Mouse (Mus musculus): Measurements from ENCODE around the gene Shc4. TPM values are rescaled to one million over a fixed set of nuclear protein-coding genes. Genes with fewer than 3 reads are reported as not detected.

The Shc4 gene
- polyA plus RNA-seq, 1 experiment = 0.57 TPM

DNA sequence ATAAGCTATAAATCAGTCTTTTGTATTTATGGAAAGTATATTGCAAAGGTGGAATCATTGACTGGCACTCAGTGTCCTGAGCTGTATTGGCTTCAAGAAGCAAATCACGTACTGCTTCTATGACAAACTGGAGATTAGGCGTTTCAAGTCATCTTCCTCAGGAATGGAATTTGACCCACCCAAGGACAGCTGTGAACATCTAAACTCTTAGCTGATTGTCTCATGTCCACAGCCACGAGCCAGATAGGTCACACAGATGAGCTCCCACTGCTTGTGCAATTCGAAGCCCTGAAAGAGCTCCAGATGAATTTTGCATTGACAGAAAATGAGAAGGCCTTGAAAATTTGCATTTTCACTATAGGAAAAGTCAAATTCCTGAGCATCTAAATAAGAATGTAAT, 146.3 kb downstream of the Shc4 start:
- H3K36me3 ChIP-seq (ENCODE audit: control insufficient read depth, insufficient read depth, low read length) = peaks cover 70% of the 10 kb centered on the region
- WGBS = 94% methylated on average over 4 of the region's 4 CpGs
- TF ChIP-seq POLR2A (IDR thresholded peaks at IDR 0.05; ENCODE audit: control insufficient read depth, extremely low read depth, insufficient read depth, low read length, poor library complexity) (no peak), CTCF (IDR thresholded peaks at IDR 0.05; ENCODE audit: borderline replicate concordance, control insufficient read depth, extremely low read depth, insufficient read depth, low read length, poor library complexity) (no peak)

More for the DNA sequence above, 146.3 kb downstream of the Shc4 start:
- no peaks in the 10 kb centered on the region for H3K4me1 ChIP-seq (replicated peaks; ENCODE audit: control insufficient read depth, insufficient read depth, low read length)
- DNase-seq = no peak
- H3K27me3 ChIP-seq (ENCODE audit: control insufficient read depth, insufficient read depth, low read length) = no peaks in the 10 kb centered on the region
- no peak overlapping the region for H3K27ac ChIP-seq (ENCODE audit: control insufficient read depth, insufficient read depth, low read length)
- no peak overlapping the region for H3K4me3 ChIP-seq (ENCODE audit: control insufficient read depth, insufficient read depth, low read length)

Other genes starting within 250 kb of the Shc4 start
- 0.06 and 0.08 TPM in 2 replicates for gene Gm9913, start 219.1 kb downstream of the Shc4 start, polyA plus RNA-seq (2012; rRNA removed)
- 4.4 and 4.5 TPM in 2 replicates for gene Fbn1, start 216.2 kb downstream of the Shc4 start, polyA plus RNA-seq (2012; rRNA removed)
- 4.7 and 4.8 TPM in 2 replicates for gene Cep152, start 99.0 kb downstream of the Shc4 start, polyA plus RNA-seq (2012; rRNA removed)
- 21.7 and 23.4 TPM in 2 replicates for gene Eid1, start 51.1 kb downstream of the Shc4 start, polyA plus RNA-seq (2012; rRNA removed)
- 16.8 and 20.0 TPM in 2 replicates for gene Secisbp2l, start 58.7 kb upstream of the Shc4 start, polyA plus RNA-seq (2012; rRNA removed)
- gene Galk2, start 135.0 kb upstream of the Shc4 start, polyA plus RNA-seq (2012; rRNA removed) = 18.5 and 19.0 TPM in 2 replicates
- 6.4 and 7.1 TPM in 2 replicates for gene Cops2, start 135.0 kb upstream of the Shc4 start, polyA plus RNA-seq (2012; rRNA removed)

Measured in thymus, adult 2 months (tissue).